Mouse (Mus musculus): Measurements from ENCODE around the gene Tnxb.
A peak's percentile ranks its signal among the peaks of the same experiment; 100 is the strongest.
"Not testable (repeated sequence)": the region's sequence is repeated elsewhere in the genome, so short reads cannot be mapped to it uniquely, and the experiment has no call there.

Tnxb gene

GRCm38 (mm10) chr17:34683686-34684220 is 13.4 kb downstream of the Tnxb start:
- no peak for DNase-seq (ENCODE audit: low spot score in 2 of 2)

- no peak for DNase-seq (ENCODE audit: low spot score in 2 of 2)
Observed at GRCm38 (mm10) chr17:34684253-34684893, 14.0 kb downstream of the Tnxb start.

GRCm38 (mm10) chr17:34685120-34686110 is 15.1 kb downstream of the Tnxb start:
- DNase-seq (ENCODE audit: low spot score in 2 of 2): no peak

- no peak for DNase-seq (ENCODE audit: low spot score in 2 of 2)
Observed at GRCm38 (mm10) chr17:34688889-34689288, 18.6 kb downstream of the Tnxb start.

GRCm38 (mm10) chr17:34690458-34690857 is 20.1 kb downstream of the Tnxb start:
- no peak for DNase-seq (ENCODE audit: low spot score in 2 of 2)

GRCm38 (mm10) chr17:34692906-34693305 is 22.6 kb downstream of the Tnxb start:
- no peak for DNase-seq (ENCODE audit: low spot score in 2 of 2)

GRCm38 (mm10) chr17:34699575-34700408 is 29.5 kb downstream of the Tnxb start:
- peak; percentile 77 to 85 for DNase-seq (ENCODE audit: low spot score in 2 of 2)

- peak; percentile 18 to 24 for DNase-seq (ENCODE audit: low spot score in 2 of 2)
Observed at GRCm38 (mm10) chr17:34700671-34701071, 30.3 kb downstream of the Tnxb start.

- not testable (repeated sequence) for DNase-seq (ENCODE audit: low spot score in 2 of 2)
Observed at GRCm38 (mm10) chr17:34706476-34706875, 36.1 kb downstream of the Tnxb start.

GRCm38 (mm10) chr17:34712951-34713350 is 42.6 kb downstream of the Tnxb start:
- no peak for DNase-seq (ENCODE audit: low spot score in 2 of 2)

- not testable (repeated sequence) for DNase-seq (ENCODE audit: low spot score in 2 of 2)
Observed at GRCm38 (mm10) chr17:34714181-34714907, 44.0 kb downstream of the Tnxb start.

- DNase-seq (ENCODE audit: low spot score in 2 of 2): not testable (repeated sequence)
Observed at GRCm38 (mm10) chr17:34714908-34715445, 44.6 kb downstream of the Tnxb start.

- not testable (repeated sequence) for DNase-seq (ENCODE audit: low spot score in 2 of 2)
Observed at GRCm38 (mm10) chr17:34715451-34715850, 45.1 kb downstream of the Tnxb start.

- no peak for DNase-seq (ENCODE audit: low spot score in 2 of 2)
Observed at GRCm38 (mm10) chr17:34716247-34716646, 45.9 kb downstream of the Tnxb start.

GRCm38 (mm10) chr17:34717401-34717800 is 47.1 kb downstream of the Tnxb start:
- DNase-seq (ENCODE audit: low spot score in 2 of 2): no peak

- DNase-seq (ENCODE audit: low spot score in 2 of 2): not testable (repeated sequence)
Observed at GRCm38 (mm10) chr17:34719886-34720285, 49.6 kb downstream of the Tnxb start.

- DNase-seq (ENCODE audit: low spot score in 2 of 2): not testable (repeated sequence)
Observed at GRCm38 (mm10) chr17:34722238-34722637, 51.9 kb downstream of the Tnxb start.

GRCm38 (mm10) chr17:34723066-34723465 is 52.7 kb downstream of the Tnxb start:
- DNase-seq (ENCODE audit: low spot score in 2 of 2): no peak

GRCm38 (mm10) chr17:34727887-34728286 is 57.6 kb downstream of the Tnxb start:
- no peak for DNase-seq (ENCODE audit: low spot score in 2 of 2)

GRCm38 (mm10) chr17:34729155-34729554 is 58.8 kb downstream of the Tnxb start:
- not testable (repeated sequence) for DNase-seq (ENCODE audit: low spot score in 2 of 2)
